Mouse (Mus musculus) embryo, embryonic 9.5 days (tissue): ENCODE results near the gene Tmem94.

ENCODE experiments used
- DNase-seq: peaks from one replicate; pipeline ENCODE4 v3.0.0-alpha.2; 2017; ENCODE audit errors: extremely low spot score

The Tmem94 gene

GRCm38 (mm10) chr11:115766356-115766943, 1.2 kb downstream of the Tmem94 start:
- no peak for DNase-seq

- DNase-seq: no peak
Observed at GRCm38 (mm10) chr11:115766981-115767380, 1.7 kb downstream of the Tmem94 start.

DNA sequence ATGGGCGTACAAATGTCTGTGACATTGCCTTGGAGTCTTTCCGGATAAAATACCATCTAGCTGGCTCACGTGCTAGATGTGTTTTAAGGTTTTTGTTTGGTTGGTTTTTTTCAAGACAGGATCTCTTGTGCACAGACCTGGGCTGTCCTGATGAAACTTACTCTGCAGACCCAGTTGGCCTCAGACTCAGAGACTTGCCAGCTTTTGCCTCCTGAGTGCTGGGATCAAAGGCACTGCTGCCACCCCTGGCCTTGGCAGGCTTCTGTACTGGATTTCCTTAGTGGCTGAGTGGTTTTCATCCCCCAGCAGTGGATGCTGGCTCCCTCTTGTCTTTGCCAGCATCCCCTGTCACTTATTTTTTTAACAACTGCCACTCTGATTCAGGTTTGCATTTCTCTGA, 3.7 kb downstream of the Tmem94 start:
- no peak for DNase-seq

GRCm38 (mm10) chr11:115774653-115775052, 9.4 kb downstream of the Tmem94 start:
- no peak for DNase-seq

GRCm38 (mm10) chr11:115775821-115776665, 10.8 kb downstream of the Tmem94 start:
- DNase-seq: no peak

DNA sequence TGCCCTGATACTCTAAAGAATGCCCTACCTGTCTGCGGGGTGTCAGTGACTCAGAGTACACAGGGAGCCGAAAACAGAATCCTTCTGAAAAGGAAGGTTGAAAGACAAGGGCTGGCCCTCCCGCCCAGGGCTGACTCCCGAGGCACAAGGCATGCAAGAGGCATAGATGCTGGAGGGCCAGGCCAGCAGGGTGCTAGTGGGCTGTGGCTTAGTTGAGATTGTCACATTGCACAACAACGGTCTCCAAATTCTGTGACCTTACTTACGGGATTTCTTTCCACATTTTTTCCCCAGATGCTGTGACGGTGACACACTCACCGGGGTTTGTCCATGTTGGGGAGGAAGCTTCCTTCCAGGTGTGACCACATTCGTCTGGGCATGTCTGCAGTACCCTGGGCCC, 11.7 kb downstream of the Tmem94 start:
- DNase-seq: no peak

DNA sequence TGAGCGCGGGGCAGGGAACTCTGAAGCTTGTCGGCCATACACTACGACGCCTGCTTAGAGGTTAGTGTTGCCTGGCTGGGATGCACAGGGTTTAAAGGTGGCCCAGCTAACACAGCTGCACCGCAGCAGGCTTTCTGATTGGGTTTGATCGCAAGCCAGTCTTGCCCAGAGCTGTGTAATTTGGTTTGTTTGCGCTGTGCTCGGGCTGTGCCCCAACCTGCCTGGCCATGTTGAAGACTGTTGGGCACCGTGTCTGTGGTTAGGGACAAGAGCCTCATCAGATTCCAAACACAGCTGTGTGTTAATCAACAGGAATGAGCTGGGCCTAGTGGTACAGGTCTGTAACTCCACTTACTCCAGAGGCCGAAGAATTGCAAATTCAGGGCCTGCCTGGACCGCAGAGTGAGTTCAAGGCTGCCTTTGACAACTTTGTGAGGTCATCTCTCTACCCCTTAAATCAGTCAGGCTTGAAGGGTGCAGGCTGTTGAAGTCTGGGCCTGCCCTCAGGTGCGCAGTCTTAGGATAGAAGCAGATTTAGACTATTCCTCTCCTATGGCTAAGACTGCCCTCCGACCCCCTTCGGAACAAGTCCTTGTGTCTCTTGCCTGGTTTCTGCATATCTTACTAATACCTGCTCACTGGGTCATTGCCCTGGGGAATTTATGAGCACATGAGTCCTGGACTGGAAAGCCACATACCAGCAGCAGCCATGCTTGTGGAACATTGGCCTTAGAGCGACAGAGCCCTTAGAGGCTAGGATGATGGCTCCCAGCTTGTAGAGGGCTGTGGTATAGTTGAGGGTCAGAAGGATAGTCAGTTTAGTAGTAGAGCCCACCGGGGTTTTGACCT, 12.5 kb downstream of the Tmem94 start:
- no peak for DNase-seq

GRCm38 (mm10) chr11:115779038-115779571, 13.9 kb downstream of the Tmem94 start:
- DNase-seq: peak; percentile 80

DNA sequence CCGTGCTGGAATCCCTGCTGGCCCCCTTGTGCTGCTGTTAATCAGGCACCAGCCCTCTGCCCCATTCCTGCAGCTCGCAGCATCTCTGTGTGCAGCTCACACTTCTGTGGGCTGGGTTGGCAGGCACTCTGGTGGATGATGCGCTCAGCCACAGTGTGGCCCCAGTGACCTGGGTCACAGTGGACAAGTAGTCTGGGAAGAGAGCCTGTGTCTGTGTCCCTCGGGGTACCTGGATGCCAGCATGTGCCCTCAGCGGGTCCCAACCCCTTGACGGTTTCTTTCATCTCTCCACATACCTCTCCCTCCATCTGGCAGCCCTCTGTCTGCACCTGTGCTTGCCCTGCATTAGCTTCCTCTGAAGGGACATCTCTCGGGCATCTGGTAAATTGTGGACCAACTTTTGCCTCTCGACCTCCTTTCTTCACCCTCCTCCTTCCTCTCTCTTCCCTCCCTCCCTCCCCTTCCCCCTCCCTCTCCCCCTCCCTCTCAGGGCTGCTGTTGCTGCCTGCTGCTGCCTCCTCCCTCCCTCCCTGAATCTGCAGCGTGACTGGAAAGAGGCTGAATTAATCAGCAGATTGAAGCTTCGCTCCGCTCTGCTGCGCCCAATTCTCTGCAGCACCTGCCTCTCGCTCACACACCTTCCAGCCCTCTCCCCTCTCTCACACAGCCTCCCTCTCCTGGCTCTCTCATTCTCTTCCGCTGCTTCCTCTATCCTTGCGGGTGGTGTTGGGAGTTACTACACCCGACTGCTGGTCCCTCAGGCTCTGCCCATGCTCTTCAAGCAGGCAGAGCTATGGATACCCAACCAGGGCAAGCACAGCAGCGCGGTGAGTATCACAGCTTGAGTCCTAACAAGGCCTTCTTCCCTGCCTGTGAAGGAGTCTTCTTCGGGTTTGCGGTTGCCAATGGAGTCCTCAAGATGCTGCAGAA, 15.2 kb downstream of the Tmem94 start:
- DNase-seq: peak; percentile 59

GRCm38 (mm10) chr11:115786473-115786872, 21.2 kb downstream of the Tmem94 start:
- no peak for DNase-seq

DNA sequence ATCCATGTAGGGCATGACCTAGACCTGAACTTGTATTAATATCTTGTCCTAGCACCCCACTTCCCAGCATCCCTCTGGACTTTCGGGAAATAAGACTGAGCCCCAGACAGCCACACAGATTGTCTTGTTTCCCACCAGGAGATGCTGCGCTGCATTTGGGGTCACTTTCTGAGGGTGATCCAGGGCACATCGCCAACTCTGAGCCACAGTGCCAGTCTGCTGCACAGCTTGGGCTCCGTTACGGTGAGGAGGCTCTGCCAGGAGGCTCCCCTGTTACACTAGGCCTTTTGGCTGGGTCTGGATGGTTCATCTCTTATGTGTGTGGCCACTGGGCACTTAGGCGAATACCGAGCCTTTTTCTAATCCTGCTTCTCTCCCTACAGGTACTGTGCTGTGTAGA, 24.6 kb downstream of the Tmem94 start:
- DNase-seq: no peak

- no peak for DNase-seq
Observed at GRCm38 (mm10) chr11:115791919-115792318, 26.7 kb downstream of the Tmem94 start.

DNA sequence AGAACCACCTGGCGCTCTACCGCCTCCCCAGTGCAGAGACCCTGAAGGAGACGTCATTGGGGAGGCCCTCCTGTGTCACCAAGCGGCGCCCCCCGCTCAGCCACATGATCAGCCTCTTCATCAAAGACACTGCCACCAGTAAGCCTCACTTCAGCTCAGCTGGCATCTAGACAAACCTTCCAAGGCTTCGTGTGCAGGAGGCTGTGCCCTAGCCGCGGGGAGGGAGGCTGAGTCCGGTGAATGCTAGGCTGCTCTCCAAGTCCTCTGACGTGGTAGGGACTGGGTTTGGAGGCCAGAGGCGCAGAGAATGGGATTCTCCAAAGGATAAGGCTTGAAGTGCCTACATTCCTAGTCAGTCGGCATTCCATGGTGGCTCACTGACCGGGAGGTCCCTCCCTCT, 27.1 kb downstream of the Tmem94 start:
- DNase-seq: no peak

GRCm38 (mm10) chr11:115796898-115797297, 31.7 kb downstream of the Tmem94 start:
- no peak for DNase-seq

GRCm38 (mm10) chr11:115797665-115798064, 32.4 kb downstream of the Tmem94 start:
- no peak for DNase-seq

DNA sequence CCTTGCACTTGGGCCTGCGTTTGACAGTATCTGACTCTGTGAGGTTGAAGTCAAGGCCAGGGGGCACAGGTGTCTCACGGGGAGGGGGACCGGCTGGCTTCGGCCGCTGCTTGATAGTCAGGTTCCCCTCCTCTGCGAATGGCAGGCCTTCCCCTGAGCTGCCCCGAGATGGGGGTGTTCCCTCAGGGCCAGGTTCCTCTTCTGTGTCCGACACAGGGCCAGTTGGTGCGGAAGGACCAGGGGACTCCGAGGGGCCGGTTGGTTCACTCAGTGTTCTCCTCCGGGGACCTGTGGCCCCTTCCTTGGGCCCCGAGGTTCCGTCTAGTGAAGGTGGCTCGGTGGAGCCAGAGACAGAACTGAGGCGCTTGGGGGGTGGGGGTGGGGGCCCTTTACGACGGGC, 35.7 kb downstream of the Tmem94 start:
- no peak for DNase-seq

GRCm38 (mm10) chr11:115803072-115803709, 38.0 kb downstream of the Tmem94 start:
- no peak for DNase-seq

GRCm38 (mm10) chr11:115805005-115805404, 39.8 kb downstream of the Tmem94 start:
- no peak for DNase-seq

GRCm38 (mm10) chr11:115806154-115806553, 40.9 kb downstream of the Tmem94 start:
- no peak for DNase-seq

DNA sequence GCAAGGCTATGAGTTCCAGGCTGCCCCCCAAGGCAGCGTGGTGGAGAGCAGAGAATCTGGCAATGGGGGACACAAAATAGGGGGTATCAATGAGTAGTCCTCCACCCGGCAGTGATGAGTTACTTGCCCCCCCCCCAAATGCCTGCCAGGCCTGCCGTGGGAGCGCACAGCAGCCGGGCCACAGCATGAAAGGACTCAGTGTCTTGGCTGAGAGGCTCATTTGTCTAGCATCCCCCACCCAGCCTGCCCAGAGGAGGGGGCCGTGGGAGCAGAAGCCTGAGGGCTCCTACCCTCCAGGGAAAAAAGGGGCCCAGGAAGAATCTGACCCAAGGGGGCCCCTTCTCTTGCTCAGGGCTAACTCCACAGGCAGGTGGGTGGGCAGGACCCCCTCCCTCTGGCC, 42.1 kb downstream of the Tmem94 start:
- DNase-seq: no peak

DNA sequence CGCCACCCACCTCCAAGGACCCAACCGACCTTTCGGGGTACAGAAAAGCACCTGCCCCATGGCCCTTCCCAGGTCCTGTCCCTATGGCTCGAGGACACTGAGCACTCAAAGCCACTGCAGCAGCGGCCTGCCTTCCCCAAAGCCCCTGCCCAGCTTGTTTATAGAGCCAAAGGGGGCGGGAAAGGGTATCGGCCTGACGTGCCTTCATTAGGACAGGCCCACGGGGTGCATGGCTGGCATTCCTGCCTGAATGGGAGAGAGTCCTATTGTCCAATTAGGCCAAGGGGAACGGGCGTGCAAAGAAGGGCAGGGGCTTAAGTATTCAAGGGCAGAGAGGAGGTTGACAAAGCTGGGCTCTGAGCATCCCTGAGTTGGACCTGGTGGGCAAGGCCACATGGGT, 42.7 kb downstream of the Tmem94 start:
- no peak for DNase-seq
